Mouse (Mus musculus): ENCODE data around the gene Olfr275.

GRCm38 (mm10) chr4:52864156-52864555 lies 49.8 kb downstream of the Olfr275 start:
- no peak for TF ChIP-seq CTCF (IDR thresholded peaks at IDR 0.05)
- no peak for TF ChIP-seq EP300 (IDR thresholded peaks at IDR 0.05; ENCODE audit: insufficient read depth, low read depth, low read length)
